Mouse (Mus musculus) brain, adult 2 months (tissue): ENCODE results near the gene Gfod2.

Source experiments
- DNase-seq: peaks from one replicate; pipeline ENCODE4 v3.0.0; 2011; ENCODE audit warnings: low read depth, low spot score

Gfod2 gene

GRCm38 (mm10) chr8:105768485-105769257, 10.2 kb upstream of the Gfod2 start:
- DNase-seq: peak; percentile 29

DNA sequence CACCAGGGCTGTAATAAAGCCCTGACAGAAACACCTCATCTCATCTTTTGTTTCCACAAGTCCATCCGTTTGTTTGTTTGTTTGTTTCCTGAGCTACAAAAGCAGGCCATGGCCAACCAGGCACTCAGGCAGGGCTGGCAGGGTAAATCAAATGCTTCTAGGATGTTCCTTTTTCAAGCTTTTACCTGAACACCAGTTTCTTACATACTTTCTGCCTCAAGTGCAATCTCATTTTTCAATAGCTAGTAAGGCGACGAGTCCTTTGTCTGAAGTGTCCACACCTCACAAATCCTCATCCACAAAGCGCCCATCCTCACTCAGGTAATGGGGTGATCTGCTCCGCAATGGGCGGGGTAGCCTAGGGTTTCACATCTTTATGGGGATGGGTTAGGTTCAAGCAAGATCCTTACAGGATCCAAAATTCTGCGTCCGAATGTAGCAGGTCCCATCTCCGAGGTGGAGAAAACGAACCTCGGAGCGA, 628 bp downstream of the Gfod2 start:
- no peak for DNase-seq

DNA sequence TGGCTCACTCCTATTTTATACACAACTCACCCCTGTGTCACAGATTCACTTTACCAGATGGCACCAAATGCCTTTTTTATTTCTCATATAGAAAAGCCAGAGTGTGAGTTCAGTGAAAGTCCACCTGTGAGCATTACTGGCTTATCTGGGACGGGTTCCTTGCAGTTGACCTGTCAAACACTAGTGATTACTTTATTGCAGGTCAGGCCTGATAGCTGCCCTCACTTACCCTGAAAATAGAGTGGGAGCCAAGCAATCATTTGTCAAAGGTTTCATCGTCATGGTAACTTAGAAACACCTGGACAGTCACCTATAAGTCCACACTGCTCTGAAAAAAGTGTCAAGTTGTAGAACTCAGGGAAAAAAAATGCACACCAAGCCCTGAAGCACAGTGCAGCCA, 3.8 kb downstream of the Gfod2 start:
- no peak for DNase-seq

GRCm38 (mm10) chr8:105753916-105754315, 4.5 kb downstream of the Gfod2 start:
- DNase-seq: no peak

GRCm38 (mm10) chr8:105750606-105751005, 7.9 kb downstream of the Gfod2 start:
- DNase-seq: peak; percentile 66

DNA sequence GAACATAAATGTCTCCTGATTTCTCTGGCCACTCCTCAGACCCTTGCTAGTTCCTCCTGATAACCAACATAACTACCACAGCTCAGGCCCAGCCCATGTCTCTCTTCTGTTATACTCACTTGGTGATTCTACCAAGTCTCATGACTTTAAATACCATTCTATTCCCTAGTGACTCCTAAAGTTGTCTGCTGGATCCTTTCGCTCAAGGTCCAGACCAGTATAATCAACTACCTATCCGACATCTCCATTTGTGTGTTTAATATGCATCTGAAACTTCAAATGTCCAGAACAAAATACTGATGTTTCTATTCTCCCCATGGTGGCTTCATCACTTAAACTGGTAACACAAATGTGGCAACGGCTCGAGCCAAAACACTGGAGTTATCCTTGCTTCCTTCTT, 15.2 kb downstream of the Gfod2 start:
- DNase-seq: no peak

GRCm38 (mm10) chr8:105739216-105739615, 19.2 kb downstream of the Gfod2 start:
- no peak for DNase-seq

GRCm38 (mm10) chr8:105732186-105732585, 26.3 kb downstream of the Gfod2 start:
- no peak for DNase-seq

- no peak for DNase-seq
These were observed 30.9 kb downstream of the Gfod2 start for GRCm38 (mm10) chr8:105727397-105728124.

DNA sequence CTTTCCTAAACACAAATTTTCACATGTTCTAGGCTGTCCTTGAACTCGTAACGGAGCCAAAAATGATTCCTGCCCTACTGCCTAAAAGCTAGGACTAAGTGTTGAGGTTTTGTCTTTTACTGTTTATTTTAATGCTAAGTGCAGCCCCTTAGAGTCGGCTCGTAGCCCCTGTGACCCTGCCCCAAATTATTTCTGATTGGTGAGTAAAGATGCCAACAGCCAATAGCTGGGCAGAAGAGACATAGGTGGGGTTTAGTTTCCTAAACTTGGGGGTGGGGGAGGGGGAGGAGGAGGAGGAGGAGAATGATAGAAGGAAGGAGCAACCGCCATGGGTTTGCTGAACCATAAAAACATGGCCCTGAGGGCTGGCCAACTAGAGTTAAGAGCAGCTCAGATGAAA, 32.7 kb downstream of the Gfod2 start:
- DNase-seq: no peak

DNA sequence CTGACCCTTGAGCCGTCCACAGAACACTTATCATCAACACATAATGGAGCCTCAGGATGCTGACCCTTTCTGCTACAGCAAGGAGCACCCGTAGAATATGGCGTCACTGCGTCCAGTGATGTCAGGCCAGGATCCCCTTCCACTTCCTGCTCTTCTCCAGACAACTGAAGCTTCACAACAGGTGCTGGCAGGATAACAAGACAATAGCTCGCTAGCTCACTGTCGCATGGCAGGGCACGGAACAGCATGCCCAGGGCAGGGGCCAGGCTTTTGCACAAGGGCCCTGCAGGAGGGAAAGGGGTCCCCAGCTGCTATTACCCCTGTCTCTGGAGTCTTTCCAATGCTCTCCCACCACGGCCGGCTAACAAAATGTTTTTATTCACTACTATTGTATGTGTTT, 35.6 kb downstream of the Gfod2 start:
- DNase-seq: no peak

- no peak for DNase-seq
These were observed 38.8 kb downstream of the Gfod2 start for GRCm38 (mm10) chr8:105719637-105720036.

DNA sequence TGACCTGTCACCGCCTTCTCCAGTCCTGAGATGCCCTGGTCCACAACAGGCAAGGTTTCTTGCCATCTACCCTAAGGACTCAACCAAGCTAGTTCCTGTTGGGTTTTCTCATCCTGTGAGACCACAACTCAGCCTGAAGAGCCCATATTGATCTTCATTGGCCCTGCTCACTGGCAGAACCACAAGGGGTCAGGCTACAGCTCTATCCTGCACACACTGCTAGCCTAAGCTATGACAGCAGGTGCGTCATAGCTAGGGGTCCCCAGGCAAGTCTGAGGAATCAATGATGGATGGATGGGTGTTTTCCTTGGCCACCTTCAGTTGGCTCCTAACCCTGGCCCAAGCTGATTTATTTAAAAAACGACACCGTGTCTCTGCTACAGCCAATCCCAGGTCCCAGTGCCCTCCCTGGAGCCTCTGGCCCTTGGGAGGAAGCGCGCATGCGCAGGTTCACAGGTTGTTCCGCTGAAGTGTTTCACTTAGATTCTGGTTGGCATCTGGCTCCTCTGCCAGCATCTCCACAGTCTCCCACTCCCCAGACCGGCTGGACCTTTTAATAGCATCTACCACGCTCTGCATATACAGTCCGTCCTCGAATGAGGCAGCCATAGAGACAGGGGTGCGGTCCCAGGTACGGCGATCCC, 42.0 kb downstream of the Gfod2 start:
- DNase-seq: no peak

GRCm38 (mm10) chr8:105715042-105715441, 43.4 kb downstream of the Gfod2 start:
- no peak for DNase-seq

DNA sequence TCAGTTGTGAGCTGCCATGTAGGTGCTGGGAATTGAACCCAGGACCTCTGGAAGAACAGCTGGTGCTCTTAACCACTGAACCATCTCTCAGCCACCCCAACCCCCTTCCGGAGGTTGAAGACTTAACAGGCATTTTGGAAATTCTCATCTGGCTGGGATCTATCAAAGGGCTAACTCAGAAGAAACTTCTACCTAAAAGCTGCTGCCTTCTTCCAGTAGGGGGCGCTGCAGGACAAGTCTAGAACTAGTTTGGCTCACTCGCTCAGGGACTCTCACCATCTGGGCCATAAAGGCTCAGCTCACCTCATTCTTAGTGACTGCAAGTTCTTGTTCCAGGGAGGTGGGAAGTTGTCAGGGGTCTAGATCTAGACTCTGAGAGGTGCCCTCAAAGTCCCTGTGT, 44.3 kb downstream of the Gfod2 start:
- peak; percentile 92 for DNase-seq

DNA sequence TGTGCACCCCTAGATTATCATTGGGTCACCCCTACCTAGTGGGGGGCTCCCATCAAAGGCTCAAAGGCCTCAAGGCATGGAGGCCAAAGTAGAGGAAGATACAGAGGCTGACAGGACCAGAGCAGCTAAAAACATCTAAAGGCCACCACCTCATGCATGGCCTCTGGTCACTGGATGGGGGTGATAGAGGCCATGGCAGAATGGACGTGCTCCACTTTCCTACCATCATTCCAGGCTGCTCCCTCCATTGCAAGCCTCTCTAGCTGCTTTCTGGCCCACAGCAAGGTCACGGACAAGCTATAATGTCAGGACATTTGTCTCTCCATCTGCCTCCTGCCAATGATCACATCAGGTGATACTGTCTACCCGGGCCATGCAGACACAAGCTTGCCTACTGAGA, 46.2 kb downstream of the Gfod2 start:
- no peak for DNase-seq

DNA sequence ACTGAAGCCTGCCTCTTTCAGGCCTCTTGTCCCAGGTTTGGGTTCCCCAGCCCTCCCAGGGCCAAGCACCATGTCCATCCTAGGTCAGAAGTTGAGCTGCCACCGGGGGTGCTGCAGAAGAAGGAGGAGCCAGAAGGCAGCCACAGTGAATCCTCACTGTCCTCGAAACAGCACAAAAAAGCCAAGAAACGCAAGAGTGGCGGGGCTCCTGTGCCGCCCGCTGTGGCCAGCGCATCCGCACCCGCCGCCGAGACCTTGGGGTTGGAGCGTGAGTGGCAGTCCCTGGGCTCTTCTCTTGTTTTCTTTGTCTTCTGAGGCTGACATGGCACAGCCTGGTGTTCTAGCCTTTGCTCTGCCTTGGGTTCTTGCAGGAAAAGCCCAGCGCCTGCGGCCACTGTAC, 49.1 kb downstream of the Gfod2 start:
- no peak for DNase-seq

- no peak for DNase-seq
These were observed 49.8 kb downstream of the Gfod2 start for GRCm38 (mm10) chr8:105708675-105709074.

GRCm38 (mm10) chr8:105707498-105708403, 50.7 kb downstream of the Gfod2 start, which contains the start of the genes 4933405L10Rik and Enkd1:
4933405L10Rik (plus strand) TSS chr8:105707655.
Enkd1 (minus strand) TSS chr8:105708210.
- peak; percentile 97 for DNase-seq

- no peak for DNase-seq
These were observed 52.0 kb downstream of the Gfod2 start for GRCm38 (mm10) chr8:105706426-105706825.

DNA sequence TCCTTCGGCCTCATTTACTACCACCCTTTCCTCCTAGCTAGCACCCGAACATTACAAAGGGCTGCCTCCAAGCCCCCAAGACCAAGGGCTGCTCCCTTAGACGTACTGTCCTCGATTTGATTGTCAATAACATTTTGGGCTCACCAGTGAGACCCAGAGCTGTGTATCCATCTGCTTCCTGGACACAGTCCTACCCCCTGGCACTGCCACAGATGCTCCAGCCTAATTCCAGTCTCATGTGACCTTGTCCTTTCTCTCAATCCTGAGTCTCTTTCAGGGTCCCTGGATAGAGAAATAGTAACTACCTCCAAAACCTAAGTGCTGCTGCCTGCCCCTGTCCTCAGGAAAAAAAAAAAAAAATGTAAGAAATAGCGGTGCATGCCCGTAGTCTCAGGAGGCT, 53.5 kb downstream of the Gfod2 start:
- peak; percentile 93 for DNase-seq
